Mouse (Mus musculus) adrenal gland, adult 18-20 months (tissue): ENCODE measurements around the gene Snf8. TPM values are rescaled to one million over a fixed set of nuclear protein-coding genes. Genes with fewer than 3 reads are reported as not detected.

Experiments used
- DNase-seq, 2 experiments: peaks; one replicate each; pipeline ENCODE4 v3.0.0; 2021 to 2022; ENCODE audit warnings: low spot score in 2 of 2
- total RNA-seq, 2 experiments: library from RNA; stranded (reverse); gene quantifications; 1 replicate in 1 of 2; 2 replicates in 1 of 2; pipeline ENCODE4 v1.2.3; 2021

Gene Snf8
- total RNA-seq, 2 experiments from 2014 or later: 81.1 to 87.0 TPM

DNA sequence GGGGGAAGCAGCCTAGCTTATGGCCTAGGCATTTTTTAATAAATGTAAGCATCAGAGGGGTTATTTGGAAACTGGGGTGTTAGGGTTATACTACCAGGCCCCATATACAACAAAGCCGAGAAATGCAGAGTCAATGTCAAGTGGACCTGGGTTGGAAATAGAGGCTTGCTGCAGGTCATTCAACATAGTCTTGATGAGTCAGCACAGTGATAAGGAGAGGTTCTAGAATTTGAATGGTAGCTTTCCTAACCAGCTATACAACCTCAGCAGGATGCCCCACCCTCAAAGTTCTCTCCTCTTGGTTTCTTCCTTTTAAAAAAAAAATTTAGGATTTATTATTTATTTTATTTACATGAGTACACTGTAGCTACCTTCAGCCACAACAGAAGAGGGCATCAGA, 36.3 kb downstream of the Snf8 start:
- DNase-seq: no peak

DNA sequence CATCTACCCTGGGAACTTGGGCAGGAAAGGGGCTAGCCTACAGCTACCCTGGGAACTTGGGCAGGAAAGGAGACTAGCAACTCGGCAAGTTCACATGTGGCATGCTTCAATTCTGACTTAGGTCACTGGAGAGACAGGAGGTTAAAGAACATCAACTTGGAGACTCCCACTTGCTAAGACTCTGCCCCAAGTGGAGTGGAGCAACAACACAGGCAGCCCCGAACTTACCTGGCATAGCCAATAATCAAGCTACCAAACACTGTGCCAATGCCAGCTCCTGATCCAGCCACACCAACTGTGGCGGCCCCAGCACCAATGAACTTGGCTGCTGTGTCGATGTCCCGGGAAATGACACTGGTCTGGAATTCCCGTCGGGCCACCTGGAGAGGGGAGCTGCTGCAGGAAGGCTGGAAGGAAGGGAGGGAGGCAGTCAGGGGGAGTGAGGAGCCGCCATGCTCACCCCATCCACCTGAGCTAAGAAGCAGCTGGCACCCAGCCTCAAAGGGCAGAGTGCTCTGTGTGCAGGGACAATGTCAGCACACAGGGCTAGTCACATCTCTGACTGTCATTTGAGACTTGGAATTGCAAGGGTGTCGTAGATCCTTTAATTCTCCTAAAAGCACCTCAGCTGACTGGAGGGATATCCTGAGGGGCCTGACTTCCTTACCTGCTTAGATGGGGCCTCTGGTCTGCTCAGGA, 38.8 kb downstream of the Snf8 start:
- DNase-seq: no peak

DNA sequence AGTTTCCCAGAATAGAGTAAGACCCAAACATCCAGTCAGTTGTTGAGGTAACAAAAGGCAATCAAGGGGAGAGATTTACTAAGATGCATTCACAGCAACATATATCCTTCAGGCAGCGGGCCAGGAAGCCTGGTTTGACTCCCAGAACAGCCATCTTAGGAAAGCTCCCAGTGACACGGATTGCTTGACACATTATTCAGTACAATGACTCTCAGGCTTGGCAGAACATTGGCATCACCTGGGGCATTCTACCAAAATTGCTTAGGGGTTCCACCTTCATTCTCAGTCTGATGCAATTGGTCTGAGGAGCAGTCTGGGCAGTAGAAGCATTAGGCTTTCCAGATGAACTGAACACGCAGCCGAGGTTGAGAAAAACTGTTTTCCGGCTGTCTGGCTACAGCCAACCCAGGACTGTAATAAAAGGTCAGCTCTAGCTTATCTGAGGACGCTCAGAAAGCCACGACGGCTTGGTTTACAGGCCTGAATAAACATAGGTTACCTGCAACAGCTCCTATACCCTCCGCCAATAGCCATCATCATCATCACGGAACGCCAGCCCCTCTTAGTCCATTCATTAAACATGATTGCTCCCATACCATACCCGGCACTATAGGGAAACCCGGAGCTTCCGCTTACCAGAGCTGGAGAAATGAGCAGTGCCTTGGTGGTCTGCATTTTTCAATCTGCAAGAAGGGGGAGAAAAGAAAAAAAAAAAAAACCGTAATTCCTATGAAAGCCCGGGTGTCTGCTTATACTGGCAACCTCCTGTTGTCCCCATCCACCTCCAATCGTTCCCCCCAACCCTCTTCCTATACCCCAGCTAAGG, 39.9 kb downstream of the Snf8 start:
- DNase-seq: no peak

DNA sequence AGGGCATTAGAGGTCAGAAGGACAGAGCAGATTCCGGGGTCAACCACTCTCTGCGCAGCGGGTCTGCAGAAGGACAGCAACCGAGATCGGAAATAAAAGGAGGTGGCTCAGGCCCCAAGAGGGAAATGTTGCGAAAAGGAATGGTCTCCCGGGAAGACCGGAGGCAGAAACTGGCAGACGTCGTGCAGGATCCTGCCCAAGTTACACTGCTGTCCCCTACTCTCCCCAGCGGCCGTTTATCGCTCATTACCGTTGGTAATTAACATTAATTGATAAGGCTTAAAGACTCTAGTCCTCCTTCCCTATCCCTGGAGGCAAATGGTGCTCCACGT, 40.5 kb downstream of the Snf8 start:
- DNase-seq: peak in 1 of 2 experiments; percentile 36

DNA sequence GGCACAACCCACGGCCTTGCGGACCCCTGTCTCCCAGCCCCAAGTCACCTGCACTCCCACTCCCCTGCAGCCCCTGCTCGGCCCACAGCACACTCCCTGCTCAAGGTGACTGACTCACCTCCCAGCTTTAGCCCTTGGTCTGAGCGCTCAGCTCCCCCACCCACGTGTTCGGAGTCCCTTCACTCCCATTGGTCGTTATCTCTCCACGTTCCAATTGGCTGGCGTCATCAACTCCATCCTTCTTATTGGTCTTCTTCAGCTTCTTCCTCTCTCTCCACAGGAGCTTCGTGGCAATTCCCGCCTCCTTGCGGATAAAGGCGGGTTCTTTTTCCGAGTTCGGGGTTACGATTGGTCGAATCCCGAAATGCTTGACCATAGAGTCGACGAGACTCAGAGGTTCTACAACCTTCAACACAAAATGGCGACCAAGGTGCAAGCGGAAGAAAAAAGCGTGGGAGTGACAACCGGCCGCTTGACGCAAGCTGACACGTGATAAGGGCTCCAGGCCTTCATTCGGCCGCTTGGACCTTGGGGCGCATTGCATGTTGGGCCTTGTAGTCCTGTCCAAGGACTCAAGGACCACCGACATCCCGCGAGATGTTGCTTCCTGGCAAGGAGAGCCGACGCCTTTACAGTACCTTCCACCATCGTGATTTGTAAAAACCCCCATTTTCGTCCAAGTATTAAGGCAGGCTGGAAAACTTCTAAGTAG, 41.0 kb downstream of the Snf8 start, which contains the start of gene Atp5g1:
Atp5g1 (minus strand) TSS at position 162 of the 712 bp plus-strand sequence.
- peak; percentile 83 to 89 for DNase-seq

DNA sequence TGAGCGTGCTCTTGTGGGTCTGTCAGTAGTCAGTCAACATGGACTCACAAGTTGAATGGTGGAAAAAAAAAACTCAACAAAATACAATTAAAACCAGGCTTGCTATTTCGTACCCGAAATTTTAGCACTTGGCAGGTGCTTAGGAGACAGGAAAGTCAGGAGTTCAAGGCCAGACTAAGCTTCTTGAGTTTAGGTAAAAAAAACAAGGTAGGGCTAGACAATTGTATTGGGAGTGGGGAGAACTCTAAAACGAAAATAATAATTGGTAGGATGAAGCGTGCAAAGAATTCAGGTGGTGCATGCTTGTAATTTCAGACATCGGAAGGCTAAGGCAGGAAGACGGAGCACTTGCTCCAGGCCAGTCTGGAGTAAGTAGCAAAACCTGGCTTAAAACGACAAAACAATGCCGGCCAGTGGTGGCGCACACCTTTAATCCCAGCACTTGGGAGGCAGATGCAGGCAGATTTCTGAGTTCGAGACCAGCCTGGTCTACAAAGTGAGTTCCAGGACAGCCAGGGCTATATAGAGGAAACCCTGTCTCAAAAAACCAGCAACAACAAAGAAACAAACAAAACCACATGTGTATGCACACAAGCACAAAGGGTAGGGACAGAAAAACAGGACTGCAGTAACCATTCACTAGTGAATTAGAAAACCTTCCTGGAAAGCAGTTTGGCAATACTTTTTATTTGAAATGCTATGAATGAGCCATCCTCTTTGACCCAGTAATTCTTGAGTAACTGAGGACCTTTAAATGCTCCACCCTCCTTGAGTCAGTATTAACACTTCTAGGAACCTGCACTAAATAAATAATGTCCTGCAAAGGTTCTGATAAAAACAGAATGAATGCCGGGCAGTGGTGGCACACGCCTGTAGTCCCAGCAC, 41.8 kb downstream of the Snf8 start:
- no peak for DNase-seq

DNA sequence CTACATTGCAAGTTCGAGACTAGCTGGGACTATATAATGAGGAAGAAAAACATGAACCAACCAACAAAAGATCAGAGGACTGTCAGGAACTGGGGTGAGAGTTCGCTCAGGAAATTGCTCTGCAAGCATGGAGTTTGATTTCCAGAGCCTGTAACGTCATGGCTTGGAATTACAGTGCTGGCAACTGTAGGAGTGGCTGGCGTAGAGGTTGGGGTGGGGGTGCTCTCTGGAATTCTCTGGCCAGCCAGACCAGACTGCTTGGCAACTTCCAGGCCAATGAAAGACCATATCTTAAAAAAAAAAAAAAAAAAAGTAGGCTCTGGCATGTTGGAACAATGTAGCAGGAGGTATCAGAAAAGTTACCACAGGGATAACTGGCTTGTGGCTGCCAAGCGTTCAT, 46.1 kb downstream of the Snf8 start:
- no peak for DNase-seq

DNA sequence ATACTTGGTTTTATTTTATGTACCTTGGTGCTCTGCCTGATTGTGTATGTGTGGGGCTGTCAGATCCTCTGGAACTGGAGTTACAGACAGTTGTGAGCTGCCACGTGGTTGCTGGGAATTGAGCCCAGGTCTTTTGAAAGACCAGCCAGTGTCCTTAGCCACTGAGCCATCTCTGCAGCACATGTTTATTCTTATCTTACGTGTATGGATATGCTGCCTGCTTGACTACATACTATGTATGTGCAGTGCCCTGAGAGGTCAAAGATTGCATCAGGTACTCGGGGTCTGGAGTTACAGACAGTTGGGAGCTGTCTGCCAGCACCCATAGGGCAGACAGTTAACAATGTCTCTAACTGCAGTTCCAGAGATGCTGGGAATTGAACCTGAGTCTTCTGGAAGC, 48.0 kb downstream of the Snf8 start:
- no peak for DNase-seq

DNA sequence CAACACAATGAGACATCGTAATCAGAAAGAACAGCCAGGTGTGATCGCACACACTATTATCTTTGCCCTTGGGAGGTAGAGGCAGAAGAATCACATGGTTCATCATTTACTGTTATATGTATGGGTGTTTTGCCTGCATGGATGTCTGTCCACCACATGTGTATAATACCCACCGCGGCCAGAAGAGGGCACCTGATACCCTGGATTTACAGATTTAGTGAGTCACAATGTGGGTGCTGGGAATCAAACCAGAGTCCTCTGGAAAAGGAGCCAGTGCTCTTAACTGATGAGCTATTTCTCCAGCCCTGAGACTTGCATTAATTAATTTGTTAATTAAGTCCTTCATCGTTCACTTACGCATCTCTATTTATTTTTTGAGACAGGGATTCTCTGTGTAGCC, 53.3 kb downstream of the Snf8 start:
- DNase-seq: no peak

DNA sequence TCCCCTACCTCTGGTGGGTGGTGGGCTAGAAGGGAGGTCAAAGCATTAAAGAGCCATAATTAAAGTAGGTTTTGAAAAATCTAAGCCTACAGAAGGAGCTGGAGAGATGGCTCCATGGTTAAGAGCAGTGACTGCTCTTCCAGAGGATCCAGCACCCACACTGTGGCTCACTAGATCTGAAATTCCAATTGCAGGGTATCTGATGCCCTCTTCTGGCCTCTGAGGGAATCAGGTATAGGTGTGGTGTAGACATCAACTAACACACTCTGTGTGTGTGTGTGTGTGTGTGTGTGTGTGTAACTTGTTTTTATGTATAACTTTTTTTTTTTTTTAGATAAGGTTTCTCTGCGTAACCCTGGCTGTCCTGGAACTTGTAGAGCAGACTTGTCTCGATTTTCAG, 56.4 kb downstream of the Snf8 start:
- no peak for DNase-seq

DNA sequence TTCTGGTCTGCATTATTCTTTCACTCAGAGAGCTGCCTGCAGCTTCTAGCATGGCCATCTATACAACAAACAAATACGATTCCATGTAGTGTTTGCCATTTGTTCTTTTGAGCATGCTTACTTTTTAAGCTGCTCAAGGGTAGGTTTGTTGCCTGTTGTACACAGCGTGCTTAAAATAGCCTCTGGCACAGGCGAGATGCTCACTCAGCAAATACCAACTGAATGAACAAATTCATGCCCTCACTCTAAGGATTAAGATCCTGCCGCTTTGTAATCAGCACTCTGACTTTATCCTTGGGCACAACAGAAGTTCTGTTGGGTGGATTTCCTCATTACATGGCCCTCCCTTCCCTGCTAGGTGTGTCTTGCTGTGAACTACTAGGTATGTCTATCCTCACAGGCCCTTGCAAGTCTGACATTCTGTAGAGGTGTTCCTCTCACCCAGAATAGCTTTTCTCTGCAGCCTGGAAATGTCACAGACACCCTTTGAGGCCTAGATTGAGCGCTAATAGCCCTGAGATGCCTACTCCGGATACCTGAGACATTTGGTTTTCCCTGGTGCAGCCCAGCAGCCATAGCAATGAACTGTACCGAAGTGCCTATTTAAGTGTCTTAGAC, 58.1 kb downstream of the Snf8 start:
- DNase-seq: no peak

DNA sequence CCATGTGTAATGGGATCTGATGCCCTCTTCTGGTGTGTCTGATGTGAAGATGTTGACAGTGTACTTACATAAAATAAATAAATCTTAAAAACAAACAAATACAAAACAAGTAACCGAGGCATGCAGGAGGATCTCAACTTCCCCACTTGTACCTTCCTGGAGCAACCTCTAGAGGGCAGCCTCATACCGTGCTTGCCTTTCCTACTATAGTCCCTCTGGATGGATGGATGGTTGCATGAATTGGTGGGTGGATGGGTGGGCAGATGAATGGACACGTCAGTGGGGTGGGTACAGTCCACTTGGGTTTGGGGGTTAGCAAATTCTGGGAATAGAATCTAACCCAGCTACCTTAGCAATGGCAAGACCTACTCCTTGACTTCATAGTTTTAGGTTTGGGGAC, 58.7 kb downstream of the Snf8 start:
- peak; percentile 41 to 50 for DNase-seq

Other genes starting within 250 kb of the Snf8 start
- gene Phospho1, start 210.4 kb upstream of the Snf8 start, total RNA-seq: 100 to 1,000 TPM; 202 to 415 TPM
- 10 to 100 TPM; 23.9 to 29.2 TPM for gene Gngt2, start 197.7 kb upstream of the Snf8 start, total RNA-seq
- 10 to 100 TPM; 13.9 to 15.4 TPM for gene Abi3, start 192.4 kb upstream of the Snf8 start, total RNA-seq
- gene B4galnt2, start 120.0 kb upstream of the Snf8 start, total RNA-seq: not detected
- gene Igf2bp1, start 28.9 kb upstream of the Snf8 start, total RNA-seq: under 1 TPM; 0.22 to 0.53 TPM
- not detected for gene Gip, start 10.3 kb upstream of the Snf8 start, total RNA-seq
- 10 to 100 TPM; 49.3 to 57.7 TPM for gene Ube2z, start 30.5 kb downstream of the Snf8 start, total RNA-seq
- 100 to 1,000 TPM; 228 to 281 TPM for gene Atp5g1, start 40.8 kb downstream of the Snf8 start, total RNA-seq
- not detected for gene Calcoco2, start 77.1 kb downstream of the Snf8 start, total RNA-seq
- gene Ttll6, start 98.9 kb downstream of the Snf8 start, total RNA-seq: not detected
- not detected for gene Hoxb13, start 159.4 kb downstream of the Snf8 start, total RNA-seq
- gene Hoxb9, start 236.6 kb downstream of the Snf8 start, total RNA-seq: 100 to 1,000 TPM; 294 to 445 TPM
- gene Hoxb8, start 247.0 kb downstream of the Snf8 start, total RNA-seq: 100 to 1,000 TPM in 1 of 2 experiments, 10 to 100 TPM in 1; 54.8 to 119 TPM